Mouse (Mus musculus): ENCODE data around the gene Slc36a3. TPM values are rescaled to one million over a fixed set of nuclear protein-coding genes. Genes with fewer than 3 reads are reported as not detected.

Slc36a3 gene
- polyA plus RNA-seq, 1 experiment from 2014 or later, result not detected

DNA sequence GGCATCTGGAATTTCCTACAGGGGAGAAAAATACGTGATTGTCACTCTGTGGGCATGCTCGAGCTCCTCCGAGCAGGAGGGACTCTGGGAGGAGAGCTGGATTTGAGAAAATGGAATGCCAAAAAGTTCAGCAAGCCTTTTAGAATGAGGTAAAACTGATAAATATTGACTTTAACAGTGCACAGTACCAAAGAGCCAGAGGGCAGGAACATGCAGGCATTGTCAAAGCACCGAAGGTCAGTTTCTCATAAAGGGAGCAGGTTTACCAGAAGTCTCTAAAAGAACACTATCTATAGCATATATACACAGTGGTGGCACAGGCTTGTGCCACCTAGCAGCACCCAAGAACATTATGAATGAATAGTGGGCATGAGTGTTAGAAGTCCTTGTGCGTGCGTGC is 17.4 kb upstream of the Slc36a3 start:
- no peak overlapping the region for H3K9ac ChIP-seq
- no peaks in the 10 kb centered on the region for H3K36me3 ChIP-seq
- ATAC-seq (ENCODE audit: borderline replicate concordance, extremely low read depth, low FRiP score, low TSS enrichment), result no peak
- no peaks in the 10 kb centered on the region for H3K4me1 ChIP-seq
- H3K4me2 ChIP-seq, result no peak overlapping the region
- no peak overlapping the region for H3K27ac ChIP-seq
- no peak overlapping the region for H3K4me3 ChIP-seq
- no peaks in the 10 kb centered on the region for H3K27me3 ChIP-seq
- H3K9me3 ChIP-seq, result no peaks in the 10 kb centered on the region
- WGBS, result 78% methylated on average over 6 of the region's 6 CpGs

DNA sequence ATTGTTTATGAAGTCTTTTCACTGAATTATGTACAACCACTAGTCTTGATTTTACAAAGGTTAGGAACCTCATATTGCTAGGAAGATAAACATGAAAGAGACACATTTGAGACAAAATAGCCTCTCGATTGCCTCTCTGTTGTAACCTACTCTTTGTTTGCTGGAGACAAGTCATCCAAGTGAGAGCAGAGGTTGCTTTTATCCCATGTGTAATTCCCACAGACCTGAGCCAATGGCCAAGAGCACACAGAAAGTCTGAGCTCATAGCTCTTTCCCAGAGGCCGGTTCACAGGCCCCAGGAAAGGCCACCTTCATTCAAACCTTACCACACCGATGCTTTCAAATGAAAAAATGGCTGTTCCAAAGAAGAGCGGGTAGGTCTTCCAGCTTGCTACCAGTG is 17.0 kb upstream of the Slc36a3 start:
- H3K36me3 ChIP-seq, result no peaks in the 10 kb centered on the region
- no peak overlapping the region for H3K27ac ChIP-seq
- no peak overlapping the region for H3K4me2 ChIP-seq
- H3K4me1 ChIP-seq, result no peaks in the 10 kb centered on the region
- 78% methylated on average over 4 of the region's 4 CpGs for WGBS
- ATAC-seq (ENCODE audit: borderline replicate concordance, extremely low read depth, low FRiP score, low TSS enrichment), result no peak
- H3K4me3 ChIP-seq, result no peak overlapping the region
- no peak overlapping the region for H3K9ac ChIP-seq
- H3K27me3 ChIP-seq, result no peaks in the 10 kb centered on the region
- H3K9me3 ChIP-seq, result no peaks in the 10 kb centered on the region

DNA sequence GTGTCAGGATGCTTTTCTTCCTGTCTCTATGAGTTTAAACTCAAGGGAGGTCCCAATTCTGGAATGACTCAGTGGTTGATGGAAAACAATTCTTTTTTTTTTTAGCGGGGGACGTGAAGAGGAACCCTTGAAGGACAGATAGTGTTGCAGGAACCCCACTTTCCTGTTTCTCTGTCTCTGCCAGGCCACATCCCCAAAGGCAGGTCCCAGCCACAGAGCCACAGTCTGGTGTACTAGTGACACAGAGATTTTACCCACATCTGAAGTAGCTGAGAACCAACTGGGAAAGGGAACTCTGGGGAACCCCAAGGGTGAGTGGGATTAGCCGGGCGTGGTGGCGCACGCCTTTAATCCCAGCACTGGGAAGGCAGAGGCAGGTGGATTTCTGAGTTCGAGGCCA is 14.2 kb upstream of the Slc36a3 start:
- H3K4me3 ChIP-seq, result no peak overlapping the region
- WGBS, result 86% methylated on average over 7 of the region's 7 CpGs
- no peaks in the 10 kb centered on the region for H3K36me3 ChIP-seq
- no peak overlapping the region for H3K4me2 ChIP-seq
- H3K9ac ChIP-seq, result no peak overlapping the region
- no peaks in the 10 kb centered on the region for H3K4me1 ChIP-seq
- no peak for ATAC-seq (ENCODE audit: borderline replicate concordance, extremely low read depth, low FRiP score, low TSS enrichment)
- no peaks in the 10 kb centered on the region for H3K27me3 ChIP-seq
- no peaks in the 10 kb centered on the region for H3K9me3 ChIP-seq
- H3K27ac ChIP-seq, result no peak overlapping the region

DNA sequence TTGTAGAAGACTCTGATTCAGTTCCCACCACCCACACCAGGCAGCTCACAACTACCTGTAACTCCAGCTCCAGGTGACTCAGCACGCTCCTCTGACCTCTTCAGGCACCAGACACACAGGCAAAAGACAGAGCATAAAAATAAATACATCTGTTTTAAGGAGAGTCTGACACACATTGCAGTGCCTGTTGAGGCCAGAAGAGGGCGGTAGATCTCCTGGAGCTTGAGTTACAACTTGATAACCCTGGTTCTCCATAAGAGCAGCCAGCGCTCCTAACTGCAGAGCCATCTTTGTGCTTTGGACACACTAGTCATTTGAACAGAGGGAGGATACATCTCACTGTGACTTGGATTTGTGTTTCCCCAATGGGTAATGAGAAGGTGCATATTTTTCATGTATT is 13.2 kb upstream of the Slc36a3 start:
- Histone ChIP-seq H3K4me1 (no peaks in the 10 kb centered on the region), H3K9ac (no peak overlapping the region), H3K4me2 (no peak overlapping the region), H3K36me3 (no peaks in the 10 kb centered on the region), H3K27ac (no peak overlapping the region), H3K27me3 (no peaks in the 10 kb centered on the region), H3K4me3 (no peak overlapping the region), H3K9me3 (no peaks in the 10 kb centered on the region)
- 41% methylated on average over 3 of the region's 3 CpGs for WGBS
- no peak for ATAC-seq (ENCODE audit: borderline replicate concordance, extremely low read depth, low FRiP score, low TSS enrichment)

DNA sequence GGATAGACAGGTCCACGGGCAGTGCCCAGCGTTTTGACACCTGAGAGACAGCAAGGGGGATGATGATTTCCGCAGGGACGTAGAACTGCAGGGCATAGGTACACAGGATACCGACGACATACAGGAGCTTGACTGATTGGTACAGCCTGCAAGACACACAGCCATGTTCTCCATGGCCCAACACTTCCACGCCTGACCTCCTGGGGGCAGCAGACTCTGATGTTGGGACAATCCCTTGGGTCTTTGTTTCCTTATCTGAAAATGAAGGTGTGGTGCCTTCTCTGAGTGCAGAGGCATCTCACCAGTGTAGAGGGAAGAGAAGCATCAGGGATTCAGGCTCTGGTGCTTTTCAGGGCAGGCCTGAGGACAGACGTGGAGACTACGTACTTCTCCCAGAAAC is 11.2 kb upstream of the Slc36a3 start:
- Histone ChIP-seq H3K4me3 (no peak overlapping the region), H3K4me2 (no peak overlapping the region), H3K9me3 (no peaks in the 10 kb centered on the region), H3K9ac (no peak overlapping the region), H3K36me3 (no peaks in the 10 kb centered on the region), H3K27ac (no peak overlapping the region), H3K27me3 (no peaks in the 10 kb centered on the region), H3K4me1 (no peaks in the 10 kb centered on the region)
- ATAC-seq (ENCODE audit: borderline replicate concordance, extremely low read depth, low FRiP score, low TSS enrichment), result no peak
- WGBS, result 46% methylated on average over 9 of the region's 9 CpGs

DNA sequence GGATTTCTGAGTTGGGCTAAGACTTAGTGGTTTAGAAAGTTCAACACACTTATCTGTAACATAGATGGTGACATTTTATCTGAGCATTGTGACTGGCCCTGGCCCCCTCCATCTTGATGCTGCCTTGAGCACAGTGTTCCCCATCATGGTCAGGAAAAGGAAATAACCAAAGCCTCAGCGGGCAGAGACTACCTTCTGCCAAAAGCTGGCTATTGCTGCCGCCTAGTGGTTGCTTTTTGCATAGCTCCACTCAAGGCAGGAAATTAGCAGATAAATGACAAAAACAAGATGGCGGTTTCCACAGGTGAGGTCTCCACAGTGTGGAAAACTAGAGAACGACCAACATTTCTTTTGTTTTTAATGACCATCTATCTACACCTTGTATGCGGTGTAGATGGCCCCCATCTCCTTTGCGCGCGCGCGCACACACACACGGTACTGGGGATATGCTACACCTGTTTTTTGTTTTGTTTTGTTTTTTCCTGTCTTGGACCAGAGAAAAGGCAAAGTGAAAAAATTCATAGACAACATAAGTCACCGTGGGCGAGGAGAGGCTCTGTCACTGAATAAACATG is 7.4 kb upstream of the Slc36a3 start:
- WGBS, result 52% methylated on average over 13 of the region's 13 CpGs
- no peak for ATAC-seq (ENCODE audit: borderline replicate concordance, extremely low read depth, low FRiP score, low TSS enrichment)
- no peaks in the 10 kb centered on the region for H3K27me3 ChIP-seq

DNA sequence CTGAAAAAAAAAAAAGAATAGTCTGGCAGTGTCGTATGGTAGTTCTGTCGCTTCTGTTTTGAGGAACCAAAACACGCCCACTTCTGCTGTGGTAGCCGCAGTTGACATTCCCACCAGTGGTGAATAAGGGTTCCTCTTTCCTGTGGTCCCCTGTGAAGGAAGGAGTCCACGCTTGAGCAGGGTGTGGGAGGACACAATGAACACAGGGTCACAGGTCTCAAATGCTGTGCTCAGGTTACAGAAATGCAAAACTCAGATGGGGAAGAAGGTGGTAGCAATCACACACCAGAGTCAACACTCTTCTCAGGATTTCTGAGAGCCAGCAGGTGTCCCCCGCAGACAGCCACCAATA is 3.5 kb upstream of the Slc36a3 start:
- no peaks in the 10 kb centered on the region for H3K9me3 ChIP-seq

More for the DNA sequence above, 7.4 kb upstream of the Slc36a3 start:
- Histone ChIP-seq H3K4me2 (no peak overlapping the region), H3K27ac (no peak overlapping the region), H3K4me1 (no peaks in the 10 kb centered on the region), H3K9ac (no peak overlapping the region), H3K36me3 (no peaks in the 10 kb centered on the region), H3K4me3 (no peak overlapping the region), H3K9me3 (no peaks in the 10 kb centered on the region)

DNA sequence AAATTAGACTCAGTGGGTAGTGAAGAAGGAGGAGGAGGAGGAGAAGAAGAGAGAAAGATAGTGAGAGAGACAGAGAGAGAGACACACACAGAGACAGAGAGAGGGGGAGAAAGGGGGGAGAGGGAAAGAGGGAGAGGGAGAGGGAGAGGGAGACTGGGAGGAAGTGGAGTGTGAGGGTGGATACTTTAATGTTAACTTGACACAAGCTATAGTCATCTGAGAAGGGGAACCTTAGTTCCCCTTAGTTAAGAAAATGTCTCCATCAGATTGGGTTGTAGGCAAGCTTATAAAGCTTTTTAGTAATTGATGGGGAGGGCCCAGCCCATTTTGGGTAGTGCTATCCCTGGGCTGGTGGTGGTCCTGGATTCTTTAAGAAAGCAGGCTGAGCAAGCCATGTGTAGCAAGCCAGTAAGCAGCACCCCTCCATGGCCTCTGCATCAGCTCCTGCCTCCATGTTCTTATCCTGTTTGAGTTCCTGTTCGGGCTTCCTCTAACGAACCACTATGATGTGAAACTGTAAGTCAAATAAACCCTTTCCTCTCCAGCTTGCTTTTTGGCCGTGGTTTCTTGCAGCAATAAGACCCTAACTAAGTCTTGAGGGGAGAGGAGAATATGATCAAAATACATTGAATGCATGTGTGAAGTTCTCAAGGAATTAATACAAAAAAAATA is 3.0 kb upstream of the Slc36a3 start:
- H3K36me3 ChIP-seq, result no peaks in the 10 kb centered on the region
- H3K4me1 ChIP-seq, result no peaks in the 10 kb centered on the region
- WGBS, result 30% methylated on average over 3 of the region's 3 CpGs
- no peak overlapping the region for H3K27ac ChIP-seq
- H3K4me2 ChIP-seq, result no peak overlapping the region
- no peak for ATAC-seq (ENCODE audit: borderline replicate concordance, extremely low read depth, low FRiP score, low TSS enrichment)
- no peak overlapping the region for H3K4me3 ChIP-seq
- no peak overlapping the region for H3K9ac ChIP-seq
- no peaks in the 10 kb centered on the region for H3K27me3 ChIP-seq
- H3K9me3 ChIP-seq, result no peaks in the 10 kb centered on the region

More for the DNA sequence above, 3.5 kb upstream of the Slc36a3 start:
- Histone ChIP-seq H3K27ac (no peak overlapping the region), H3K4me1 (no peaks in the 10 kb centered on the region), H3K4me2 (no peak overlapping the region), H3K4me3 (no peak overlapping the region), H3K9ac (no peak overlapping the region), H3K27me3 (no peaks in the 10 kb centered on the region), H3K36me3 (no peaks in the 10 kb centered on the region)
- ATAC-seq (ENCODE audit: borderline replicate concordance, extremely low read depth, low FRiP score, low TSS enrichment), result no peak
- WGBS, result 70% methylated on average over 6 of the region's 6 CpGs

DNA sequence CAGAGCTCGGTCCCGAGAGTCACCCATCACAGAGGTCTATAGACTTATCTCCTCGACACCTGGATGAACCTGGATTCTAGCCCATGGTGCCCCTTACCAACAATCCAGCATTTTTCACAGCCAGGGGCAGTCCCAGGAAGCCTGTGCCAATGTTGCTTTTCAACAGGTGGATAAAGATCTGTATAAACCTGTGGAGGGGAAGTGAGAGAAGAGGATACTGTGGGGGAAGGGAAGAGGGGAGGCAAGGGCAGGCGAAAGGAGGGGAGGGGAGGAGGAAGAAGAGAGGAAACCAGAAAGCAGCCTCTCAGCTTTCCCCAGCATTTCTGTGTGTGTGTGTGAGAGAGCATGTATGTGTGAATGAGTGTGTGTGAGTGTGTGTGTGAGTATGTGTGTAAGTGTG is 3.0 kb downstream of the Slc36a3 start:
- H3K9me3 ChIP-seq, result no peaks in the 10 kb centered on the region
- no peak overlapping the region for H3K27ac ChIP-seq
- H3K4me1 ChIP-seq, result no peaks in the 10 kb centered on the region
- ATAC-seq (ENCODE audit: borderline replicate concordance, extremely low read depth, low FRiP score, low TSS enrichment), result no peak
- H3K27me3 ChIP-seq, result no peaks in the 10 kb centered on the region
- WGBS, result 63% methylated on average over 4 of the region's 4 CpGs
- no peak overlapping the region for H3K9ac ChIP-seq
- no peak overlapping the region for H3K4me2 ChIP-seq
- no peaks in the 10 kb centered on the region for H3K36me3 ChIP-seq
- H3K4me3 ChIP-seq, result no peak overlapping the region

DNA sequence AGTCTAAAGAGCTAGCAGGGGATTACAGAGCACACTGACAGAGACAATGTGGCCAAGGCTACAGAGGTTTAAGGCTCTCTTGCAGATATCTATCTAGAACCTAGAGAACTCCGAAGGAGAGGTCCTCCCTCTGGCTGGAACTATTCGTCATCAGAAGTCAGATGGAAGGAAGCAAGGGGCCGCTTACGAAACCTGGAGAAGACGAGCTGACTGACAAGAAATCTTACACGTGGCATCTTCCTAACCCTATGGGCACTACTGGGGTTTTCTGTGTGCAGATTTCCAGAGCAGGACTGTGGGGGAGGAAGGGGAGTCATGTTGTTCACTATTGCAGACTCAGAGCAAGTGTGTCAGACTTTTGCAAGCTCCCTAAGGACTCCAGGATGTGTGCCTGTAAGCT is 4.1 kb downstream of the Slc36a3 start:
- no peak overlapping the region for H3K27ac ChIP-seq
- 49% methylated on average over 6 of the region's 6 CpGs for WGBS
- no peak overlapping the region for H3K4me3 ChIP-seq
- no peak for ATAC-seq (ENCODE audit: borderline replicate concordance, extremely low read depth, low FRiP score, low TSS enrichment)
- no peaks in the 10 kb centered on the region for H3K27me3 ChIP-seq
- no peaks in the 10 kb centered on the region for H3K36me3 ChIP-seq
- H3K9me3 ChIP-seq, result no peaks in the 10 kb centered on the region
- no peaks in the 10 kb centered on the region for H3K4me1 ChIP-seq
- no peak overlapping the region for H3K9ac ChIP-seq
- H3K4me2 ChIP-seq, result no peak overlapping the region

DNA sequence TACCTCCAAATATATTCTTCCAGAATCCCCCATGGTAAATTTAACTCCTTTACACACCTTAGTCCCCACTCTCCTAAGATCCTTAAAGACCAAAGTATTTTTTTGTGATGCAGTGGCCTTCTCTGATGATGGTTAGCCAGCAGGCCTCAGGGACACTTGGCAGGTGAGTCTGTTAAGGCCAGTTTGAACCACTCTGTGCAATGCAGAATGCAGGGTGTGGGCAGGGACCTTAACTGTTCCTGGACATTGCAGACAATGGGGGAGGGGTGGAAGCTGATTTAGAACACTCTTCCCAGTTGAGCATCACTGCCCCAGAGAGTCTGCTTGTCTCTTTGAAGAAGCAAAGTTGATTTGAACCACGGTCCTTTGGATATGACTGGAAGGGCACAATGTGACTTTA is 4.7 kb downstream of the Slc36a3 start:
- 88% methylated on average over 1 of the region's 1 CpGs for WGBS
- no peak overlapping the region for H3K4me2 ChIP-seq
- ATAC-seq (ENCODE audit: borderline replicate concordance, extremely low read depth, low FRiP score, low TSS enrichment), result no peak

DNA sequence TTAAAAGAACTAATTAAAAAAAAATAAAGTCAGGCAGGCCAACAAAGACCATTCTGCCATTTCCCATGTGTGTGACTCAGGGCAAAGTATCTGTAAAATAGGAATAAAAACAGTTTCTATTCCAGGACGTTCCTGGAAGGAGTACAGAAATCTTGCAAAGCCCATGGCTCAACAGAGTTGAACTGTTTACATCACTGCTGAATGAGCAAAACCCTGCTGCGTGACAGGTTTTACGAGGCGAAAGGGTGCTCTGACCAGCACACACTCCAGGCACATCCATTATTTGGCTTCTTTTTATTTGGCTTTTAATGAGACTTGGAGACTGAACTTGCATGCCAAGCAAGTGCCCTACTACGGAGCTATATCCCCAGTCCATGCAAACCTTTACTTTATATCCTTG is 7.5 kb downstream of the Slc36a3 start:
- H3K27ac ChIP-seq, result no peak overlapping the region
- no peak overlapping the region for H3K4me3 ChIP-seq
- no peaks in the 10 kb centered on the region for H3K4me1 ChIP-seq
- H3K27me3 ChIP-seq, result no peaks in the 10 kb centered on the region
- H3K4me2 ChIP-seq, result no peak overlapping the region
- no peaks in the 10 kb centered on the region for H3K9me3 ChIP-seq
- H3K36me3 ChIP-seq, result no peaks in the 10 kb centered on the region
- WGBS, result 48% methylated on average over 5 of the region's 5 CpGs
- ATAC-seq (ENCODE audit: borderline replicate concordance, extremely low read depth, low FRiP score, low TSS enrichment), result no peak
- no peak overlapping the region for H3K9ac ChIP-seq

More for the DNA sequence above, 4.7 kb downstream of the Slc36a3 start:
- no peaks in the 10 kb centered on the region for H3K27me3 ChIP-seq
- H3K9ac ChIP-seq, result no peak overlapping the region
- H3K36me3 ChIP-seq, result no peaks in the 10 kb centered on the region
- H3K4me1 ChIP-seq, result no peaks in the 10 kb centered on the region
- H3K27ac ChIP-seq, result no peak overlapping the region
- H3K4me3 ChIP-seq, result no peak overlapping the region
- H3K9me3 ChIP-seq, result no peaks in the 10 kb centered on the region

DNA sequence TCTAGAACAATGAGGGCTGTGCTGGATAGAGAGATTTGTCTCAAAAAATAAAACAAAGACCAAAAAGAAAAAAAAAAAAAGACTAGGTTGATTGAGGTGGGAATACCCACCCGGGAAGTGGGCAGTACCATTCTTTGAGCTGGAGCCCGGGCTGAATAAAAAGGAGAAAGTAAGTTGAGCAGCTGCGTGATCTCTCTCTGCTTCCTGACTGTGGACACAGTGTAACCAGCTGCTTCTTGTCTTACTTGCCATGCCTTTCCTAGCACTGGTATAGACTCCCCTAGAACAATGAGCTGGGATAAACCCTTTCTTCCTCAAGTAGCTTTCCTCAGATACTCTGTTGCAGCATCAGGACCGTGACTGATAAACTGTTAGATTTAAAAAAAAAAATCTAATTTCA is 10.0 kb downstream of the Slc36a3 start:
- Histone ChIP-seq H3K4me2 (no peak overlapping the region), H3K36me3 (no peaks in the 10 kb centered on the region), H3K4me1 (no peaks in the 10 kb centered on the region), H3K9ac (no peak overlapping the region), H3K27ac (no peak overlapping the region), H3K27me3 (no peaks in the 10 kb centered on the region), H3K4me3 (no peak overlapping the region), H3K9me3 (no peaks in the 10 kb centered on the region)
- WGBS, result 68% methylated on average over 4 of the region's 4 CpGs
- no peak for ATAC-seq (ENCODE audit: borderline replicate concordance, extremely low read depth, low FRiP score, low TSS enrichment)

All from lung, embryonic 15.5 days (tissue).